Mouse (Mus musculus): ENCODE data around the gene Got2. TPM values are rescaled to one million over a fixed set of nuclear protein-coding genes. Genes with fewer than 3 reads are reported as not detected.
"Not testable (repeated sequence)": the region's sequence is repeated elsewhere in the genome, so short reads cannot be mapped to it uniquely, and the experiment has no call there.

Gene Got2
- polyA plus RNA-seq, 1 experiment from 2014 or later, result 176 TPM

DNA sequence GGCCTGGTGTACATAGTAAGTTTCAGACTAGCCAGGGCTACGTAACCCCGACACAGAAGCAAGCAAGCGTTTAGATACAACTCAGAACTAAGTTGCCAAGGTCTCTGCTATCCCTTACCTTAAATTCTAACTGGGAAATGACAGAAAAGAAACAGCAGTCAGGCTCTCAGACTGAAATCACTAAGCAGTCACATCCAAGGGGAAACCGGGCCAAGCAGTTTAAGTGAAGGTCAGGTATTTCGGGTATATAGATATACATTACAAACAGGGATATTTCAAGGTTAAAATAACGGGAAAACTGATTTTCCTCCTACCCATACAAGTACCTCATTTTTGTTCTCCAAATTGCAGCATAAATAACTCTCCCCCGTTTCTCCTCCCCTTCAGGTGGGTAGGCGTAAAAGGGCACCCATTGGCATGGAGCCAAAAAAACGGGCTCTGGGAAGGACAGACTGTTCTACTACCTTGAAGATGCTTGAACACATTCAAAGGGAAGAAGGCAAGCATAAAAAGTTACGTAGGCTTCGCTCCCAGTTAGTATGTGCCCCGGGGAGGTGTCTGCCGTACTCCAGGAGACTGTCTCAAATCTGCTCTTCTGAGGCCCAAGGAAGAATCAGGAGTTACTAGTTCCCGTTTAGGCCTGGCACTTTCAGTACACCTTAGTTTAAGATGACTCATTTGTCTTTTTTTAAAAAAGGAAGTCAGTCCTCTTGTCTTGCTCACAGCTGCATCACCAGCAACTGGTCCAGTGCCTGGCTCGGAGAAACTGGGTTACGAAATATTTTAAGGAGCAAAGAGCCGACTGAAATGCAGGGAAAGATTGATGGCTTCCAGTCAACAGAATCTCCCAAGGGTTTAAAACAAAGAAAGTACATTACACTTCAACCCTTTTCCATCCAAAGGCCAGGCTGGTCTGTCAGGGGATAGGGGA is 1.4 kb downstream of the Got2 start:
- Histone ChIP-seq H3K4me3 (replicated peaks) (peak overlapping the region; percentile 86), H3K9ac (peak overlapping the region; percentile 78), H3K4me1 (peaks cover 22% of the 10 kb centered on the region), H3K27me3 (no peaks in the 10 kb centered on the region), H3K4me2 (peak overlapping the region; percentile 76), H3K27ac (peak overlapping the region; percentile 81; the same call in 1 of the 2 replicates), H3K36me3 (replicated peaks) (no peaks in the 10 kb centered on the region), H3K9me3 (no peaks in the 10 kb centered on the region)
- 0 out of 2 replicates have a peak, but pooled peaks have one; percentile 1 for ATAC-seq (ENCODE audit: low FRiP score)
- WGBS, result 80% methylated on average over 17 of the region's 17 CpGs

DNA sequence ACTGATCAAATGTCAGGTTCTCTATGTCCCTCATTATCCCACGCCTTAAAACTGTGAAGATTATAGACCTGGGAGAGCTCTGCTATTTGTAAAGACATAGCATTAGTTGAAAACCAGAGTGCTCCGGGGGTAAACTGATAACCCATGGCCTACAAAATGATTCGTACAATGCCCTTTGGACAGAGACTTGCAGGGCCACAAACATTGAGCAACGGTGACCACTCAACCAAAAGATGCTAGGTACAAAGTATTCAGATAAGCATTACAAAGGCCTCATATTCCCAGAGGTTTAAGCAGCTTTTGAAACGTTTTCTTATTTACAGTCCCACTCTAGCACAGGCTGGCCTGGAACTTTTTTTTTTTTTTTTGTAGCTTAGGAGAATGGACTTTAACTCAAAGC is 2.4 kb downstream of the Got2 start:
- H3K27me3 ChIP-seq, result no peaks in the 10 kb centered on the region
- H3K4me2 ChIP-seq, result no peak overlapping the region
- peaks cover 22% of the 10 kb centered on the region for H3K4me1 ChIP-seq
- no peaks in the 10 kb centered on the region for H3K36me3 ChIP-seq (replicated peaks)
- no peak overlapping the region for H3K9ac ChIP-seq
- no peak overlapping the region for H3K27ac ChIP-seq
- H3K4me3 ChIP-seq (replicated peaks), result no peak overlapping the region
- WGBS, result 80% methylated on average over 5 of the region's 5 CpGs
- no peaks in the 10 kb centered on the region for H3K9me3 ChIP-seq
- ATAC-seq (ENCODE audit: low FRiP score), result no peak

DNA sequence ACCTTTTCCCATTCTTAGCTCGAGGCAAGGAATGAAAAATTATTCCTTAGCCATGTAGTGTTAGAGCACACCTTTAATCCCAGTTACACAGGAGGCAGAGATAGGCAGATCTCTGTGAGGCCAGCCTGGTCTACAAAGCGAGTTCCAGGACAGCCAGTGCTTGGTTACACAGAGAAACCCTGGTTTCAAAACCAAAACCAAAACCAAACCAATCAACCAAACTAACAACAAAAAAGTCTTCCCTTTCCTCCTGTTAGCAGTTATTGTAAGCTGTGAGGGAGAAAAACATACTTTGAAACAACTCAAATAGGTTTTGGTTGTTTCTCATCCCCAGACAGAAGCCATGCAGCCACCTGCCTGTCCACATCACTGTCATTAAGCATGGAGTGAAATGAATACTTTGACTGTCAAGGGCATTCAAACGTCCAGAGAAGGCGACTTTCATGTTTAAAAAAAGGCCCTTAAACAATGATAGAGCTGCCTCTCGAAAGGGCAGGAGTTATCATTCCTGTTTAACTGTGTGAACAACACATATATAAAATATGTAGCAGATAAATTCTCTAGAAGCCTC is 3.0 kb downstream of the Got2 start:
- H3K4me2 ChIP-seq, result no peak overlapping the region
- peaks cover 22% of the 10 kb centered on the region for H3K4me1 ChIP-seq
- WGBS, result 80% methylated on average over 5 of the region's 5 CpGs
- no peak overlapping the region for H3K9ac ChIP-seq
- H3K27ac ChIP-seq, result no peak overlapping the region
- no peaks in the 10 kb centered on the region for H3K9me3 ChIP-seq
- no peak overlapping the region for H3K4me3 ChIP-seq (replicated peaks)
- no peak for ATAC-seq (ENCODE audit: low FRiP score)
- H3K27me3 ChIP-seq, result no peaks in the 10 kb centered on the region
- H3K36me3 ChIP-seq (replicated peaks), result no peaks in the 10 kb centered on the region

DNA sequence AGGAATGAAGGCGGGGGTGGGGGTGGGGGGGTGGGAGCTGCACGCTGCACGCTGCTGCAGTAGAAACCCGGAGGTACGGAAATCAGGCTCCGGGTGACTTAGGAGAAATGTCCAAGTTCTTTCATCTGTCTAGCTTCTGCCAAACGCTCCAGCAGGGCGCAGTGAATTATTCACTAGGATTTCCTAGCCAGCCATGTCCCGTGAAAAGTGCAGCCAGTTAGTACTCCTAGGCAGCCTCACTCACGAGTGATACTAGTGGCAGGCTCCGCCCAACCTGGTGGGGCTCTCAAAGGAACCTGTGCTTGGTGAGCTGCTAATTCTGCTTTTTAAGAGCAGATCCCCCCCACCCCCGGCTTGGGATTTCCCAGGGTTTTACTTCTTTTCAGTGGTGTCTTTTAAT is 3.9 kb downstream of the Got2 start:
- no peak overlapping the region for H3K4me2 ChIP-seq
- 78% methylated on average over 10 of the region's 12 CpGs for WGBS

DNA sequence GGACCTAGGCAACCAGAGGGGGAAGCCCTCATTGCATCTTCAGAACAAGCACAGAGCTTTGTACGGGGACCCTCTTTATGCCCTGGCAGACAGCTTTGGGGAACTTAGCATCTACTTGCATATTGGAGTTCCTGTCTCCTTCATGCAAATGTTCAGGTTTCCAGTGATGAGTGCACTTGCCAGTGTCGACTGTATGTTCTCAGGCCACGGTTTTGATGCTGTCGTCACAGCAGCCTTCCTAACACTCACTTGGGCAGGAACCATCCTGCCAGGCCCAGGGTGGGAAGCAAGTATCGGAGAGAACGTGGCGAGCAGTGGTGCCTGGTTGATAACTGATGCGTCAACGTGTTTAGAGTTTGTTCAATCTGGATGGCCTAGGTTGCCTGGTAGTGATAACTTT is 6.2 kb downstream of the Got2 start:
- Histone ChIP-seq H3K4me3 (replicated peaks) (no peak overlapping the region), H3K4me2 (no peak overlapping the region), H3K27ac (no peak overlapping the region), H3K9me3 (no peaks in the 10 kb centered on the region), H3K36me3 (replicated peaks) (peaks cover 4% of the 10 kb centered on the region), H3K27me3 (no peaks in the 10 kb centered on the region), H3K9ac (no peak overlapping the region), H3K4me1 (peaks cover 40% of the 10 kb centered on the region)
- 92% methylated on average over 9 of the region's 9 CpGs for WGBS
- no peak for ATAC-seq (ENCODE audit: low FRiP score)

More for the DNA sequence above, 3.9 kb downstream of the Got2 start:
- Histone ChIP-seq H3K27me3 (no peaks in the 10 kb centered on the region), H3K4me3 (replicated peaks) (no peak overlapping the region), H3K9me3 (no peaks in the 10 kb centered on the region), H3K4me1 (peaks cover 24% of the 10 kb centered on the region), H3K27ac (no peak overlapping the region), H3K36me3 (replicated peaks) (no peaks in the 10 kb centered on the region), H3K9ac (no peak overlapping the region)
- no peak for ATAC-seq (ENCODE audit: low FRiP score)

DNA sequence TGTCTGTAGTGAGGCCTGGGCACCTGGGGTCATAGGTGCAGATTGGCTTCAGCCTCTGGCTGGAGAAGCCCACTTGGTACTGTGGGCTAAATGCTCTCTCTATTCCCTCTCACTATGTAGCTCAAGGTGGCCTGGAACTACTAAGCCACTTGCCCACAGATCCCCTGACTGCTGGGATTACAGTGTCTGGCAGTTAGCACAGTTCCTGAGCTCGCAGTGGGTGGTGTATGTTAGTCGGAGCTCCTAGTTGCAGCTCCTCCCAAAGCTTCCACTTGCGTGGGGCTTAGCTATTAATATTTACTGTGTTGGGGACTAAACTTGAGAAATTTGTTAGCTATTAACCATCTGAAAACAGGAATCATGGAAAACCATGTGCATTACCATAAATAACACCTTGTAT is 6.8 kb downstream of the Got2 start:
- H3K9ac ChIP-seq, result no peak overlapping the region
- no peaks in the 10 kb centered on the region for H3K9me3 ChIP-seq
- ATAC-seq (ENCODE audit: low FRiP score), result no peak
- no peak overlapping the region for H3K4me2 ChIP-seq
- H3K27me3 ChIP-seq, result no peaks in the 10 kb centered on the region
- H3K36me3 ChIP-seq (replicated peaks), result peaks cover 10% of the 10 kb centered on the region
- WGBS, result 89% methylated on average over 3 of the region's 3 CpGs
- H3K27ac ChIP-seq, result no peak overlapping the region
- no peak overlapping the region for H3K4me3 ChIP-seq (replicated peaks)
- peaks cover 33% of the 10 kb centered on the region for H3K4me1 ChIP-seq

DNA sequence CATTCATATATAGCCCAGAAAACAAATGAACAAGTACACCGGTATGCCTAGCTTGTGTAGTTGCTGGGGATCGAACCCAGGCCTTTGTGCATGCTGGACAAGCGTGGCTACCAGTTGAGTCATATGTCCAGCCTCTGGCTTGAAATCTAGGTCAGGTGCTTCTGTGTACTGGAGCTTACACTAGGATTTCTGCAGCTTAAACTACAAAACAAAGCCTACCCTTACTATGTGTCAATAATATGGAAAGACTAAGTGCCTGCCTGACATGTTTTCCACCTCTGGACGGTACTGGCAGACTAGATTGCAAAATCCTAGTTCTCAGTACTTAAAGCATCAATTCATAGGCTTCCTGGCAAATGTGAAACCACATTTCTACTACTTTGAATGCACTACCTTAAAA is 8.5 kb downstream of the Got2 start:
- 91% methylated on average over 4 of the region's 4 CpGs for whole genome bisulfite sequencing
- Histone ChIP-seq H3K9ac (no peak overlapping the region), H3K4me2 (no peak overlapping the region), H3K4me1 (peaks cover 24% of the 10 kb centered on the region), H3K36me3 (replicated peaks) (peaks cover 25% of the 10 kb centered on the region), H3K27me3 (no peaks in the 10 kb centered on the region), H3K9me3 (no peaks in the 10 kb centered on the region), H3K4me3 (replicated peaks) (no peak overlapping the region), H3K27ac (no peak overlapping the region)
- no peak for ATAC-seq (ENCODE audit: low FRiP score)

DNA sequence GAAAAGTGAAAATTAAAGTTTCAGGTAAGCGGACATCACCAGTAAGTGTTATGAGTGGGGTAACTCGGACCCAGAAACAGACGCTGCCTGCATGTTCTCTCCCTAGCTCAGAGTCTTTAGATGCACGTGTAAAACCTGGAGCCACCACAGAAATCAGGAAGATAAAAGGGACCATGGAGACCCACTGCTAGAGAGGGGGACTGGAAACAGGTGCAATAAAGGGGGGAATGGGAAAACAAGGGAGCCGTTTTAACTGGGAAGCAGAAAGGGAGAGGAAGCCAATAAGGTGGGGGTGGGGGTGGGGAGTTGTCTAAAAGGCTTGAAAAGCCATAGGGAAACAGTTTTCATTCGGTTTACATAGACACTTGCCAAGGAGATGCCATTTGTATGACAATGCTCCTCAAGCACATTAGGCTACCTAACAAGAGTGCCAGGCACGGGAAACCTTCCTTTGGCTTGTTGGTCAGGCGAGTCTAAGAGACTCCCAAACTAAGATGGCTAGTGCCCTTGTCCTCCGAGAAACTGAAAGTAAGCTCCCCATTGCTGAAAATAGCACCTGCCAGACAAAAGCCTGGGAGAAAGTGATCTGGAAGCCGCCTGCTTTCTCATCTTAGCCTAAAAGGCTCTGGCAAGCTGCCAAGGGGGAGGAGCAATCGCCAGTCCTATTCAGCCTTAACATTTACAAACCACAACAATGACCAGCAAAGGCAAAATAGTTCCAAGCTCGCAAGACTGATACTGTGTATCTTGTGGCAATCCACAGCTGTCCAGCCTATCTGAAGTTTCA is 10.0 kb downstream of the Got2 start:
- Histone ChIP-seq H3K4me2 (peak overlapping the region; percentile 52), H3K4me1 (peaks cover 20% of the 10 kb centered on the region), H3K9me3 (no peaks in the 10 kb centered on the region), H3K27ac (peak overlapping the region; percentile 84), H3K27me3 (no peaks in the 10 kb centered on the region), H3K4me3 (replicated peaks) (peak overlapping the region; percentile 23), H3K36me3 (replicated peaks) (peaks cover 39% of the 10 kb centered on the region), H3K9ac (no peak overlapping the region)
- ATAC-seq (ENCODE audit: low FRiP score), result peak; percentile 81
- 37% methylated on average over 12 of the region's 12 CpGs for WGBS

DNA sequence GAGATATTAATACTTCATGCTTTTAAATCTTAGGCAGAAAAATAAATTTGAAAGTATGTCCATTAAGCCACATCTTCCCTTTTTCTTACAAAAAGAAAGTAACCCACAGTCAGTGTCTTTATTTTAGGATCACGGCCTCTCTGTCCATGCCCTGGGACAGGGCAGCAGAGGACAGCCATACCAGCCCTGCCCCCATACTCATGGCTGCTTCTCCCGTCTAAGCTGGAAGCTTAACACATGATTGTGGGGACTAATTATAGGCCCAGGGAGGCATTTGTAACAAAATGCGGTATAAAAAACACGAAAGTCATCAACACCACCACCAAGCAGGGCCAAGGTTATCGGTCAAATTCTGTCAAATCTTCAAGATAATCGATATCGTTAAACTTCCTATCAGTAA is 13.1 kb downstream of the Got2 start:
- H3K9me3 ChIP-seq, result no peaks in the 10 kb centered on the region
- H3K4me1 ChIP-seq, result peaks cover 20% of the 10 kb centered on the region
- H3K27me3 ChIP-seq, result no peaks in the 10 kb centered on the region
- H3K27ac ChIP-seq, result no peak overlapping the region
- H3K4me3 ChIP-seq (replicated peaks), result no peak overlapping the region
- no peak overlapping the region for H3K4me2 ChIP-seq
- H3K9ac ChIP-seq, result no peak overlapping the region
- no peak for ATAC-seq (ENCODE audit: low FRiP score)
- 96% methylated on average over 7 of the region's 7 CpGs for WGBS
- peaks cover 69% of the 10 kb centered on the region for H3K36me3 ChIP-seq (replicated peaks)

DNA sequence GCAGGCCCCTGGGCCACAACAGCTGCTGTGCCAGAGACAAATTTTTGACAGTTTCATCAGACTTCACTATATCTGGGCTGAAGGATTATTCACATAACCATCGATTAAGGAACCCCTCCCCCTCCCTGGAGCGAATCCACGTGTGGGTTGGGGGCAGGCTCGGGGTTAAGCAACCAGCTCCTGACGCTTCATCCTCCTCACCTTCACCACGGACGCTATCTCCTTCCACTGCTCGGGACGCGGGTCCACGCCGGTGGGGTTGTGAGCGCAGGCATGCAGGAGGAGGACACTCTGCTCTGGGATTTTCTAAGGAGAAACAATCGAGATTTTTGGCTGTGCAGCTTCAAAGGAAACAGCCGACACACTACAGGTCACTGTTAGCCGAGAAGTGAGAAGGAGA is 16.7 kb downstream of the Got2 start:
- 94% methylated on average over 16 of the region's 16 CpGs for WGBS
- no peaks in the 10 kb centered on the region for H3K9me3 ChIP-seq
- no peak overlapping the region for H3K27ac ChIP-seq
- H3K27me3 ChIP-seq, result no peaks in the 10 kb centered on the region
- H3K4me2 ChIP-seq, result no peak overlapping the region
- no peaks in the 10 kb centered on the region for H3K4me1 ChIP-seq
- peaks cover 94% of the 10 kb centered on the region for H3K36me3 ChIP-seq (replicated peaks)
- ATAC-seq (ENCODE audit: low FRiP score), result no peak
- no peak overlapping the region for H3K9ac ChIP-seq
- no peak overlapping the region for H3K4me3 ChIP-seq (replicated peaks)

DNA sequence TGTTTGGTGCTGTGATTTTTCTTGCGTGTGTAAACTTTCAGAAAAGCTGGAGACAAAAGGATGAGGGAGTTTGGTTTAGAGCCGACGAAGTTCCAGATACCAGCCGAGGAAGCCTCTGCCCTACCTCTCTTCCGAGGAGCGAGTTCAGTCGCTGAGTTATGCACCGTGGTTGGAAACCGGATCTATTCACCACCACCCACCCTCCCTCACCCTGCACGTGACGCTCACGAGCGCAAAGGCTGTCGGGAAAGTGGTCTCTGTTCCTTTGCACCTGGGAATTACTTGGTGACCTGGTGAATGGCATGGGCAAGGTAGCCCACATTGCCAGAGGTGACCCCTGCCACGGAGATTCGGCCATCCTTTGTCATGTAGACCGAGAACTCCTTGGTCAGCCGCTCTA is 23.5 kb downstream of the Got2 start:
- not testable (repeated sequence) for H3K27me3 ChIP-seq; H3K4me1 ChIP-seq; ATAC-seq (ENCODE audit: low FRiP score); H3K9me3 ChIP-seq; H3K27ac ChIP-seq; H3K9ac ChIP-seq; H3K4me2 ChIP-seq; H3K4me3 ChIP-seq (replicated peaks)
- peaks cover 49% of the 10 kb centered on the region for H3K36me3 ChIP-seq (replicated peaks)
- 96% methylated on average over 18 of the region's 18 CpGs for WGBS

DNA sequence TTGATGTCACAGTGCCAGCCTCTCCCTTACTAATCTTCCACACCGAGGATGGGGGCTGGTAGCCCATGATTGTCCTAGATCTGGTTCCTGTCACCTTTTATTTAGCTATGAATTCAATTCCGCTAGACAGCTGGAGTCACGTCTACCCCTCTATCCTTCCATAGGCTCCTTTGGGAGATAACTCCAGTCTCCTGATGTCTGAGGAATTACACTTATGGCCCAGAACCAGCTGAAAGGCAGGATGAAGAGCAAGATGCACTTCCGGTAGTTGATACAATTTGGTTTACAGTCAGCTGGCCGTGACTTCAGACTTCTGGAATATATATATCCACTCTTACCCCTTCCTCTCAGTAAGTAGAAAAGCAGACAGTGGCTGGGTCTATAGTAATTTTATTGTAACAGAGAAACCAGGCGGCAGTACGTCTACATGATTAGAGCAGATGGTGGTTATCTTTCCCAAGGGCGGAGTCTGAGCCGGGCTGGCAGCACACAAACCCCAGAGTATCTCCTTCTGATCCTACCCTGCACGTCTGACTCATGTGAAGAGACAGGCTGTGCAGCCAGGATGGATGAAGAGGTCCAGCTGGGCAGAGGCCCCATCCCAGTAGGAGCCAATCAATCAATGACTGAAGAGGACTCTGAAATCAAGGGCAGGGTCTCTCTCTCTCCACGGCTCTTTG is 24.4 kb downstream of the Got2 start:
- not testable (repeated sequence) for H3K4me2 ChIP-seq; ATAC-seq (ENCODE audit: low FRiP score)
- peaks cover 41% of the 10 kb centered on the region for H3K36me3 ChIP-seq (replicated peaks)

More for the DNA sequence above, 24.4 kb downstream of the Got2 start:
- not testable (repeated sequence) for H3K9me3 ChIP-seq; H3K9ac ChIP-seq; H3K27ac ChIP-seq; H3K4me1 ChIP-seq; H3K27me3 ChIP-seq; H3K4me3 ChIP-seq (replicated peaks)
- 93% methylated on average over 10 of the region's 11 CpGs for WGBS
